Mouse (Mus musculus) adrenal gland, adult 8-10 months (tissue): ENCODE data around the gene Retn. TPM values are rescaled to one million over a fixed set of nuclear protein-coding genes. Genes with fewer than 3 reads are reported as not detected.

ENCODE experiments used
- DNase-seq: peaks from one replicate; pipeline ENCODE4 v3.0.0; 2022
- total RNA-seq, 4 experiments: library from RNA; stranded (reverse); gene quantifications; 2 replicates each; pipeline ENCODE4 v1.2.4; 2022

The Retn gene
- total RNA-seq, 4 experiments from 2014 or later, result 50.2 to 152 (median 108) TPM

GRCm38 (mm10) chr8:3664405-3664804, 8.8 kb downstream of the Retn start:
- no peak for DNase-seq

GRCm38 (mm10) chr8:3665507-3665906, 9.9 kb downstream of the Retn start, which contains the start of gene Mcemp1:
TSS of gene Mcemp1 (plus strand) at chr8:3665754.
- no peak for DNase-seq

GRCm38 (mm10) chr8:3670388-3670787, 14.8 kb downstream of the Retn start:
- no peak for DNase-seq

- DNase-seq, result peak; percentile 68
Observed at GRCm38 (mm10) chr8:3671980-3672491, 16.5 kb downstream of the Retn start, which contains the start of gene Fcor. TSS of gene Fcor (minus strand) at chr8:3672362.

- DNase-seq, result no peak
Observed at GRCm38 (mm10) chr8:3674671-3675070, 19.1 kb downstream of the Retn start.

- DNase-seq, result peak; percentile 91
Observed at GRCm38 (mm10) chr8:3676131-3676992, 20.8 kb downstream of the Retn start, which contains the start of gene Trappc5. TSS of gene Trappc5 (plus strand) at chr8:3676299.

- DNase-seq, result no peak
Observed at GRCm38 (mm10) chr8:3676993-3677579, 21.5 kb downstream of the Retn start.

- DNase-seq, result no peak
Observed at GRCm38 (mm10) chr8:3678831-3679230, 23.3 kb downstream of the Retn start.

- DNase-seq, result no peak
Observed at GRCm38 (mm10) chr8:3679236-3679635, 23.7 kb downstream of the Retn start.

GRCm38 (mm10) chr8:3679656-3680055, 24.1 kb downstream of the Retn start:
- no peak for DNase-seq

- DNase-seq, result no peak
Observed at GRCm38 (mm10) chr8:3682435-3682834, 26.9 kb downstream of the Retn start.

- DNase-seq, result no peak
Observed at GRCm38 (mm10) chr8:3683408-3684176, 28.0 kb downstream of the Retn start.

GRCm38 (mm10) chr8:3684530-3684929, 29.0 kb downstream of the Retn start:
- no peak for DNase-seq

- no peak for DNase-seq
Observed at GRCm38 (mm10) chr8:3685422-3685821, 29.9 kb downstream of the Retn start.

- DNase-seq, result no peak
Observed at GRCm38 (mm10) chr8:3687537-3687936, 32.0 kb downstream of the Retn start.

- DNase-seq, result no peak
Observed at GRCm38 (mm10) chr8:3690774-3691173, 35.2 kb downstream of the Retn start.

GRCm38 (mm10) chr8:3694121-3694520, 38.6 kb downstream of the Retn start, which contains the start of gene Fcer2a:
TSS of gene Fcer2a (minus strand) at chr8:3694175.
- DNase-seq, result no peak

GRCm38 (mm10) chr8:3701491-3701890, 45.9 kb downstream of the Retn start:
- no peak for DNase-seq

- no peak for DNase-seq
Observed at GRCm38 (mm10) chr8:3705711-3706110, 50.1 kb downstream of the Retn start.

GRCm38 (mm10) chr8:3707611-3708010, 52.0 kb downstream of the Retn start:
- DNase-seq, result no peak
